Mouse (Mus musculus): ENCODE data around the gene Ang5. TPM values are rescaled to one million over a fixed set of nuclear protein-coding genes. Genes with fewer than 3 reads are reported as not detected.

Gene Ang5
- polyA plus RNA-seq, 1 experiment from 2014 or later: not detected

Other genes with a start within 250 kb of the Ang5 start
- gene Gm16506, start 229.6 kb upstream of the Ang5 start, polyA plus RNA-seq (2014; fragmentation: Nextera tagmentation; extraction: Ambion mirVana): not detected in 2 replicates
- gene Gm6526, start 209.2 kb upstream of the Ang5 start, polyA plus RNA-seq (2014; fragmentation: Nextera tagmentation; extraction: Ambion mirVana): not detected in 2 replicates
- gene Gm8180, start 172.3 kb upstream of the Ang5 start, polyA plus RNA-seq (2014; fragmentation: Nextera tagmentation; extraction: Ambion mirVana): not detected in 2 replicates
- not detected in 2 replicates for gene Ear1, start 81.6 kb upstream of the Ang5 start, polyA plus RNA-seq (2014; fragmentation: Nextera tagmentation; extraction: Ambion mirVana)
- not detected in 2 replicates for gene Ear10, start 33.5 kb upstream of the Ang5 start, polyA plus RNA-seq (2014; fragmentation: Nextera tagmentation; extraction: Ambion mirVana)
- gene Gm8113, start 31.7 kb upstream of the Ang5 start, polyA plus RNA-seq (2014; fragmentation: Nextera tagmentation; extraction: Ambion mirVana): 3.8 and 4.0 TPM in 2 replicates
- not detected in 2 replicates for gene Ang6, start 45.2 kb downstream of the Ang5 start, polyA plus RNA-seq (2014; fragmentation: Nextera tagmentation; extraction: Ambion mirVana)
- gene Ear2, start 145.6 kb downstream of the Ang5 start, polyA plus RNA-seq (2014; fragmentation: Nextera tagmentation; extraction: Ambion mirVana): not detected in 2 replicates
- gene Gm3327, start 166.8 kb downstream of the Ang5 start, polyA plus RNA-seq (2014; fragmentation: Nextera tagmentation; extraction: Ambion mirVana): not detected in 2 replicates
- not detected in 2 replicates for gene Gm8212, start 240.6 kb downstream of the Ang5 start, polyA plus RNA-seq (2014; fragmentation: Nextera tagmentation; extraction: Ambion mirVana)

Data from midbrain, embryonic 11.5 days (tissue).